ENCODE assay signal across 9 mouse cellular contexts in genomic region chr9:119970763-119971656, GRCm38 (mm10). TPM values are rescaled to one million over a fixed set of nuclear protein-coding genes. Genes with fewer than 3 reads are reported as not detected.
DNase-seq lines count a peak whose midpoint lies in the region; ATAC-seq and TF ChIP-seq lines count a peak whose summit lies in the region.
"Had no signal": no experiment of that assay in that cellular context is flagged by ENCODE, and none has a peak within 500 bp of the region (broad histone marks: within the 10 kb centered on the region; RNA-seq: fewer than 3 reads in every experiment).

No protein-coding gene starts in this region.

- no peak overlapping the region for H3K27ac ChIP-seq in hindbrain, embryonic 12.5 days
- H3K27ac ChIP-seq in hindbrain, embryonic 10.5 days = no peak overlapping the region
- H3K27ac ChIP-seq in midbrain, postnatal 0 days (ENCODE audit: low read depth, low read length) = no peak overlapping the region
- H3K27ac ChIP-seq: liver, embryonic 14.5 days had no signal

- ATAC-seq in hindbrain, embryonic 12.5 days (ENCODE audit: low FRiP score) = 0 out of 2 replicates have a peak, but pooled peaks have one; percentile 38
- peak; percentile 52; the same call in 1 of the 2 replicates for ATAC-seq in midbrain, postnatal 0 days (ENCODE audit: low FRiP score)

- peaks cover 6% of the 10 kb centered on the region; the same call in 1 of the 2 replicates for H3K4me1 ChIP-seq in hindbrain, embryonic 12.5 days
- peaks cover 17% of the 10 kb centered on the region for H3K4me1 ChIP-seq in hindbrain, embryonic 10.5 days (replicated peaks)
- peaks cover 86% of the 10 kb centered on the region for H3K4me1 ChIP-seq in E14TG2a.4 (replicated peaks; ENCODE audit: low read depth, low read length)
- H3K4me1 ChIP-seq in midbrain, postnatal 0 days (ENCODE audit: insufficient read depth, low read length) = no peaks in the 10 kb centered on the region

- no peak for TF ChIP-seq CTCF in E14TG2a.4 (conservative IDR thresholded peaks at IDR 0.05; ENCODE audit: low read length)
- TF ChIP-seq CTCF in midbrain, postnatal 0 days (IDR thresholded peaks at IDR 0.05) = no peak

- WGBS in hindbrain, embryonic 12.5 days = 87% methylated on average over 7 of the region's 7 CpGs
- WGBS in hindbrain, embryonic 10.5 days = 87% methylated on average over 7 of the region's 7 CpGs
- 70% methylated on average over 7 of the region's 7 CpGs for WGBS in midbrain, postnatal 0 days

- DNase-seq in hindbrain, embryonic 10.5 days (ENCODE audit: low spot score) = no peak
- peak; percentile 93 to 96 for DNase-seq in cerebellum, postnatal 14 days
- peak; percentile 78 for DNase-seq in kidney, adult 18-20 months
- peak; percentile 86 for DNase-seq in midbrain, postnatal 0 days (ENCODE audit: low spot score)
- DNase-seq in embryo, embryonic 10.5 days (ENCODE audit: low spot score) = no peak
- no peak for DNase-seq in gastrocnemius, adult 18-20 months (ENCODE audit: low spot score)

- no peak overlapping the region for H3K4me3 ChIP-seq in hindbrain, embryonic 12.5 days
- H3K4me3 ChIP-seq in hindbrain, embryonic 10.5 days = no peak overlapping the region
- peak overlapping the region; percentile 50 for H3K4me3 ChIP-seq in E14TG2a.4 (replicated peaks; ENCODE audit: low read length)
- no peak overlapping the region for H3K4me3 ChIP-seq in midbrain, postnatal 0 days (ENCODE audit: low read depth, low read length)

- 0 out of 2 replicates have a peak, but pooled peaks cover 2% of the 10 kb centered on the region for H3K36me3 ChIP-seq in hindbrain, embryonic 12.5 days
- H3K36me3 ChIP-seq in hindbrain, embryonic 10.5 days = peaks cover 40% of the 10 kb centered on the region
- peaks cover 52% of the 10 kb centered on the region for H3K36me3 ChIP-seq in E14TG2a.4 (ENCODE audit: insufficient read depth, low read length)
- H3K36me3 ChIP-seq in midbrain, postnatal 0 days (ENCODE audit: insufficient read depth, low read length) = peaks cover 3% of the 10 kb centered on the region; the same call in 1 of the 2 replicates

- H3K27me3 ChIP-seq in hindbrain, embryonic 12.5 days = no peaks in the 10 kb centered on the region
- 0 out of 2 replicates have a peak, but pooled peaks cover 6% of the 10 kb centered on the region for H3K27me3 ChIP-seq in hindbrain, embryonic 10.5 days (ENCODE audit: insufficient read depth, poor library complexity, severe bottlenecking)
- H3K27me3 ChIP-seq in E14TG2a.4 (ENCODE audit: insufficient read depth, low read length) = no peaks in the 10 kb centered on the region
- no peaks in the 10 kb centered on the region for H3K27me3 ChIP-seq in midbrain, postnatal 0 days (ENCODE audit: insufficient read depth, low read length)

- H3K4me2 ChIP-seq in hindbrain, embryonic 12.5 days (replicated peaks) = no peak overlapping the region
- no peak overlapping the region for H3K4me2 ChIP-seq in midbrain, postnatal 0 days (ENCODE audit: low read depth, low read length, poor library complexity, severe bottlenecking)

- H3K9ac ChIP-seq in hindbrain, embryonic 12.5 days = no peak overlapping the region
- 0 out of 2 replicates have a peak overlapping the region, but pooled peaks have one; percentile 1 for H3K9ac ChIP-seq in midbrain, postnatal 0 days (replicated peaks; ENCODE audit: low read length, poor library complexity, severe bottlenecking)
- H3K9ac ChIP-seq: liver, embryonic 14.5 days had no signal

- no peaks in the 10 kb centered on the region for H3K9me3 ChIP-seq in hindbrain, embryonic 12.5 days (replicated peaks)
- no peaks in the 10 kb centered on the region for H3K9me3 ChIP-seq in hindbrain, embryonic 10.5 days
- H3K9me3 ChIP-seq in E14TG2a.4 (ENCODE audit: low read length) = no peaks in the 10 kb centered on the region
- H3K9me3 ChIP-seq in midbrain, postnatal 0 days (ENCODE audit: low read length) = no peaks in the 10 kb centered on the region

RNA-seq across cellular contexts. Expression of gene Csrnp1, which starts 13.4 kb away (rescaled TPM):
- polyA plus RNA-seq in hindbrain, embryonic 12.5 days (2016; fragmentation: Nextera tagmentation; extraction: Ambion mirVana) = 2.6 and 2.8 TPM in 2 replicates
- 3.5 and 4.6 TPM in 2 replicates for polyA plus RNA-seq in hindbrain, embryonic 10.5 days (2016; fragmentation: Nextera tagmentation; extraction: Ambion mirVana)
- total RNA-seq in midbrain, postnatal 0 days (2014; rRNA removed) = 1.7 and 1.9 TPM in 2 replicates
- 0.91 and 1.1 TPM in 2 replicates for polyA plus RNA-seq in midbrain, postnatal 0 days (2015; fragmentation: Nextera tagmentation; extraction: Ambion mirVana)
- 10 to 100 TPM; 11.4 to 27.0 TPM for total RNA-seq in gastrocnemius, adult 18-20 months (2021)

RNA-seq across cellular contexts. Expression of gene Ttc21a, which starts 33.6 kb away (rescaled TPM):
- polyA plus RNA-seq in hindbrain, embryonic 12.5 days (2016; fragmentation: Nextera tagmentation; extraction: Ambion mirVana) = 1.1 and 1.5 TPM in 2 replicates
- polyA plus RNA-seq in hindbrain, embryonic 10.5 days (2016; fragmentation: Nextera tagmentation; extraction: Ambion mirVana) = 0.71 and 1.4 TPM in 2 replicates
- 4.6 and 4.9 TPM in 2 replicates for total RNA-seq in midbrain, postnatal 0 days (2014; rRNA removed)
- polyA plus RNA-seq in midbrain, postnatal 0 days (2015; fragmentation: Nextera tagmentation; extraction: Ambion mirVana) = 1.1 and 1.4 TPM in 2 replicates
- not detected for total RNA-seq in gastrocnemius, adult 18-20 months (2021)

RNA-seq across cellular contexts. Expression of gene Gorasp1, which starts 33.6 kb away (rescaled TPM):
- 22.4 and 24.0 TPM in 2 replicates for polyA plus RNA-seq in hindbrain, embryonic 12.5 days (2016; fragmentation: Nextera tagmentation; extraction: Ambion mirVana)
- 27.8 and 29.6 TPM in 2 replicates for polyA plus RNA-seq in hindbrain, embryonic 10.5 days (2016; fragmentation: Nextera tagmentation; extraction: Ambion mirVana)
- 19.0 and 22.2 TPM in 2 replicates for total RNA-seq in midbrain, postnatal 0 days (2014; rRNA removed)
- polyA plus RNA-seq in midbrain, postnatal 0 days (2015; fragmentation: Nextera tagmentation; extraction: Ambion mirVana) = 25.0 and 26.2 TPM in 2 replicates
- total RNA-seq in gastrocnemius, adult 18-20 months (2021) = 10 to 100 TPM; 21.0 to 21.6 TPM

RNA-seq across cellular contexts. Expression of gene Xirp1, which starts 52.4 kb away (rescaled TPM):
- polyA plus RNA-seq in hindbrain, embryonic 12.5 days (2016; fragmentation: Nextera tagmentation; extraction: Ambion mirVana) = 0.04 and 0.17 TPM in 2 replicates
- 0.05 and 0.44 TPM in 2 replicates for polyA plus RNA-seq in hindbrain, embryonic 10.5 days (2016; fragmentation: Nextera tagmentation; extraction: Ambion mirVana)
- total RNA-seq in midbrain, postnatal 0 days (2014; rRNA removed) = 0.05 TPM in 1 of 2 replicates, not detected in the other
- not detected in 2 replicates for polyA plus RNA-seq in midbrain, postnatal 0 days (2015; fragmentation: Nextera tagmentation; extraction: Ambion mirVana)
- 100 to 1,000 TPM in 1 of 2 experiments, 10 to 100 TPM in 1; 81.3 to 590 TPM for total RNA-seq in gastrocnemius, adult 18-20 months (2021)
- polyA plus RNA-seq: liver, embryonic 14.5 days had no signal

Comparison
In these comparisons a context has a peak if more than half of its experiments do, and no peak if none do; other contexts are left out.
1. DNase-seq: peak in cerebellum, postnatal 14 days (2 of 2), kidney, adult 18-20 months (single experiment) and midbrain, postnatal 0 days (single experiment); none in hindbrain, embryonic 10.5 days (single experiment), embryo, embryonic 10.5 days (single experiment) and gastrocnemius, adult 18-20 months (single experiment).